Mouse (Mus musculus): ENCODE results near the gene Sat2. TPM values are rescaled to one million over a fixed set of nuclear protein-coding genes. Genes with fewer than 3 reads are reported as not detected.

Gene Sat2
- polyA plus RNA-seq, 1 experiment: not detected

DNA sequence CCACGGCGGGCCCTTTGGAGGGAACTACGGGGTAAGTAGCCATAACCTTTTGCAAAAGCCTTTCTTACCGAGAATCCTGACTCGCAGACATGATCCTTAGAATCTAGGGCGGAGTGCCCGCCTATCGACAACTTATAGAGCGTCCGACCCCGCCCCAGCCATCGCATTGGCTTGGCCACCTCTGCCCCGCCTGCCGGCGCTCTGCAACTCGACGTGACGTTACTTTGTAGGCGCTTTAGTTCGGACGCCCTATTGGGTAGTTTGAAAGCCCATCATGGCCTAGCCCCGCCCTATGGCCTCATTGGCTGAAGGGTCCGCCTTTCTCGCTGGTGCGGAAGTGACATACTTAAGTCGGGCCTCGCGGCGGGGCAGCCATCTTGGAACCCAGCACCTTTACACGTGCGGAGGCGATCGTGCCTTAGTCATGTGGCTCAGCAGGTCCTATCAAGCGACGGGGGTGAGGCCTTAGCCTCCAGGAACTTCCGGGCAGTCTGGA is 50.4 kb downstream of the Sat2 start, which contains the start of gene Eif4a1:
Gene Eif4a1, minus strand, starts transcription at position 213 of the 496 bp plus-strand sequence.
- no peak for TF ChIP-seq GATA1 (IDR thresholded peaks at IDR 0.05; ENCODE audit: low read length)

Other genes with a start within 250 kb of the Sat2 start
- 126 and 142 TPM in 2 replicates for gene Naa38, start 226.5 kb upstream of the Sat2 start, polyA plus RNA-seq (2012)
- 7.4 and 7.5 TPM in 2 replicates for gene Cyb5d1, start 226.4 kb upstream of the Sat2 start, polyA plus RNA-seq (2012)
- gene Tmem88, start 223.8 kb upstream of the Sat2 start, polyA plus RNA-seq (2012): 2.3 and 3.6 TPM in 2 replicates
- 59.3 and 72.1 TPM in 2 replicates for gene Kdm6b, start 208.3 kb upstream of the Sat2 start, polyA plus RNA-seq (2012)
- gene Dnah2, start 72.9 kb upstream of the Sat2 start, polyA plus RNA-seq (2012): 0.01 and 0.02 TPM in 2 replicates
- gene Efnb3, start 61.8 kb upstream of the Sat2 start, polyA plus RNA-seq (2012): 0.66 and 0.68 TPM in 2 replicates
- 11.0 and 23.0 TPM in 2 replicates for gene Wrap53, start 41.8 kb upstream of the Sat2 start, polyA plus RNA-seq (2012)
- gene Trp53, start 41.7 kb upstream of the Sat2 start, polyA plus RNA-seq (2012): 209 and 211 TPM in 2 replicates
- 69.6 and 87.4 TPM in 2 replicates for gene Atp1b2, start 16.1 kb upstream of the Sat2 start, polyA plus RNA-seq (2012)
- not detected in 2 replicates for gene Shbg, start 4.1 kb upstream of the Sat2 start, polyA plus RNA-seq (2012)
- 76.6 and 104 TPM in 2 replicates for gene Fxr2, start 11.0 kb downstream of the Sat2 start, polyA plus RNA-seq (2012)
- 0.30 and 0.49 TPM in 2 replicates for gene Sox15, start 33.3 kb downstream of the Sat2 start, polyA plus RNA-seq (2012)
- 24.4 and 30.0 TPM in 2 replicates for gene Mpdu1, start 40.6 kb downstream of the Sat2 start, polyA plus RNA-seq (2012)
- gene Cd68, start 44.1 kb downstream of the Sat2 start, polyA plus RNA-seq (2012): 1.1 and 1.2 TPM in 2 replicates
- gene Eif4a1, start 50.4 kb downstream of the Sat2 start, polyA plus RNA-seq (2012): 326 and 403 TPM in 2 replicates
- gene Senp3, start 60.1 kb downstream of the Sat2 start, polyA plus RNA-seq (2012): 117 and 153 TPM in 2 replicates
- gene Tnfsf13, start 63.8 kb downstream of the Sat2 start, polyA plus RNA-seq (2012): not detected in 2 replicates
- not detected in 2 replicates for gene Tnfsf12, start 73.8 kb downstream of the Sat2 start, polyA plus RNA-seq (2012)
- not detected in 2 replicates for gene Tnfsfm13, start 74.1 kb downstream of the Sat2 start, polyA plus RNA-seq (2012)
- 65.1 and 65.3 TPM in 2 replicates for gene Polr2a, start 136.6 kb downstream of the Sat2 start, polyA plus RNA-seq (2012)
- gene Slc35g3, start 139.9 kb downstream of the Sat2 start, polyA plus RNA-seq (2012): not detected in 2 replicates
- gene Zbtb4, start 143.9 kb downstream of the Sat2 start, polyA plus RNA-seq (2012): 14.5 and 15.2 TPM in 2 replicates
- 0.03 and 0.11 TPM in 2 replicates for gene Chrnb1, start 173.9 kb downstream of the Sat2 start, polyA plus RNA-seq (2012)
- 0.39 and 0.53 TPM in 2 replicates for gene Fgf11, start 179.8 kb downstream of the Sat2 start, polyA plus RNA-seq (2012)
- not detected in 2 replicates for gene Tmem102, start 183.6 kb downstream of the Sat2 start, polyA plus RNA-seq (2012)
- not detected in 2 replicates for gene Gm39566, start 193.3 kb downstream of the Sat2 start, polyA plus RNA-seq (2012)
- gene Spem2, start 196.4 kb downstream of the Sat2 start, polyA plus RNA-seq (2012): not detected in 2 replicates
- gene Spem1, start 200.2 kb downstream of the Sat2 start, polyA plus RNA-seq (2012): not detected in 2 replicates
- 0.99 and 1.1 TPM in 2 replicates for gene Nlgn2, start 215.8 kb downstream of the Sat2 start, polyA plus RNA-seq (2012)
- gene Tmem256, start 216.5 kb downstream of the Sat2 start, polyA plus RNA-seq (2012): 404 and 460 TPM in 2 replicates
- gene Plscr3, start 224.4 kb downstream of the Sat2 start, polyA plus RNA-seq (2012): 43.0 and 56.9 TPM in 2 replicates
- gene Tnk1, start 236.7 kb downstream of the Sat2 start, polyA plus RNA-seq (2012): 0.09 and 0.91 TPM in 2 replicates